Mouse (Mus musculus) layer of hippocampus, adult 11-12 months (tissue): ENCODE results near the gene Gm1113.
A peak's percentile ranks its signal among the peaks of the same experiment; 100 is the strongest.

Experiments used
- DNase-seq: peaks from one replicate; pipeline ENCODE4 v3.0.0; 2022; ENCODE audit warnings: low spot score

Gene Gm1113

DNA sequence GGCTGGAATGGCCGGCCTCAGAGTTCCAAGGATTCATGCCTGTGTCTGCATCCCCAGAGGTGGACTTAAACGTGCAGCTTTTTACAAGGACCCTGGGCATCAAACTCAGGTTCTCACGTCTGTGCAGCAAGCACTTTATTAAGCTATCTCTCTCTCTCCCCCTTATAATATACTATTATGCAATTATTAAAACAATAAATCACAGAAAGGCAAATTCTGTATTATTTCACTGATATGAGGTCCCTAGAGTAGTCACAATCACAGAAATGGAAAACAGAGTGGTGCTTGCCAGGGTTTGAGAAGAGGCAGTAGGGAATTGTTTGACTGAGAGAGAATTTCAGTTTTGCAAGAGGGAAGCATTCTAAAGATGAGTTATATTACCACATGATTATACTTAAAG, 11.1 kb upstream of the Gm1113 start:
- DNase-seq = no peak

DNA sequence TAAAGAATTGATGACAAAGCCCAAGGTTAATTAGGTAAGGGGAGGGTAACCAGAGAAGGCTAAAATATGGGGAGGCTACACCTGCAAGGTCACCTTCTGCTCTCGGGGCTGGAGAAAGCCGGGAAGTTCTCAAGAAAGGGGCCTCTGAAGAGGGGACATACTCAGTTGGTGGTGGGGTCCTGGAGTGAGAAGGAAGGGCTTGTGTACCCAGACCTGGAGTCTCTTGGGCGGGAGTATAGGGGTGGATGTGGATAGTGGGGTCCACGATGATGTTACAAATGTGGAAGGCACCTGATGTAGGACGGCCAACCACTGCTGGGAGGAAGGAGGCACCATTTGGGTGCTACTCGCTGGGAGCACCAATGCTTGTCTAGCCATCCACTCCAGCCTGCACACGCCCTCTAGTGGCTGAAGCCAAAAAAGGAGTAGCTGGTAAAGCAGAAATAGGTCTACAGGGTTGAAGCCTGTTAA, 5.9 kb upstream of the Gm1113 start:
- DNase-seq = peak; percentile 86

DNA sequence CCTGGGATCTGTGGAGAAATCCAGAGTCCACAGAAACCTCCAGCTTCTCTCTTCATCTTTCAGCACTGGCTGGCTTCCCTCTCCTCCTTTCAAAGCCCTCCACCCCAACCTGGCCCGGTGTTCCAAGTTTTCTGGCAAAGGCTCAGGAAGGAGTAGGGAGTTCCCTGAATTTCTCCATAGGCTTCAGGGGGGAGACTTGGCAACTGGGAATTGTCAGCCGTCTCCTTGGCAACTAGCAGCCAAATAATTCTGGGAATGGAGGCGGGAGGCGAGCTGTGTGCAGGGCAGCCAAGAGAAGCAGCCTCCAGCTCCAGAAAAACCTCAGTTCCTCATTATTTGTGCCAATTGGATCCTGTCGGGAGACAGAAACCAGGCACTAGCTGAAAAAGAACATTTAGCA, 5.5 kb upstream of the Gm1113 start:
- DNase-seq = peak; percentile 60

DNA sequence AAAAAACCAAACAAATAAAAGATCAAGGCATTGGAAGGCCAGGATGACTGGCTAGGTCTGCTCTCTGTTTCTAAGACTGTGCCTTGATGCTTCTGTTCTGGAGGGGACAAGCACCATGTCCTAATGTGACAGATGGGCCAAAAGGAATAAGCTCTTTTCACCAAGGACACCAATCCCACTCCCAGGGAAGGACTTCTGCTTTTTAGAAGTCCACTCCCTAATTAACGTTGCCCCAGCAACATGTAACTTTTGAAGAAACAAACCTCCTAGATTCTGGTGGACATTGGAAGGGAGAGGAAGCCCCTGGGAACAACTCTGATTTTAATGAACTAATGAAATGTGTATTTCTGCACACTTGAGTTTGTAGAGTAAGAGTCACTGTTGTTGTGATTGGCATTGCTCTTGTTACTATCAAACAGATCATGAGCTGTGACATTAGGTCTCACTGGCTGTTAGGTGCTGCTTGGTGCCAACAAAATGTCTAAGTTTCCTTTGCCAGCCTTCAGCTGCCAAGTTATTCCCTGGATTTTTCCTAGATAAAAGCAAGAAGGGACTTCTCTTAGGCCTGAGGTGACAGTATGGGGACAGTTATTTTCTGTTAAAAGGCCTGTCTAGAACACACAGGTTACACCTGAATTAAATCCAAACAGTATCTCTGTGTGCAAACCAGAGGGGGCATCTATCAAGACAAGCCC, 4.9 kb upstream of the Gm1113 start:
- no peak for DNase-seq

DNA sequence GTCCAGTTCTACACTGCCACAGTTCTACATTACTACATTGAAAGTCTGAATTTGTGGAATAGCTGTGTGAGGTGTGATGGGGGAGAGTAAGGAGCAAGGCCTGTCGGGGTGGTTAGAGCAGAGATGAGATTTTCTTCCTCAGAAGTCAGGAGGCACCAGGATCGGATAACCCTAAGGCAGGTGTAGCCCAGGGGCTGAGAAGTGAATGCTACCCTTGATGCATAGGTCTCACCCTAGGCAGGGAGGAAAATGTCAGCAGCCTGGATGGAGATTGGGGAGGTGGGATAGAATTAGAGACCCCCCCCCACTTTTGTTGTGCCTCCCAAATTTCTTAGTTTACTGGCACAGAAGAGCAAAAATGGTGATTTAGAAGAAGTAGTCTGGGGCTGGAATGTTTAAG, 4.2 kb upstream of the Gm1113 start:
- DNase-seq = no peak

DNA sequence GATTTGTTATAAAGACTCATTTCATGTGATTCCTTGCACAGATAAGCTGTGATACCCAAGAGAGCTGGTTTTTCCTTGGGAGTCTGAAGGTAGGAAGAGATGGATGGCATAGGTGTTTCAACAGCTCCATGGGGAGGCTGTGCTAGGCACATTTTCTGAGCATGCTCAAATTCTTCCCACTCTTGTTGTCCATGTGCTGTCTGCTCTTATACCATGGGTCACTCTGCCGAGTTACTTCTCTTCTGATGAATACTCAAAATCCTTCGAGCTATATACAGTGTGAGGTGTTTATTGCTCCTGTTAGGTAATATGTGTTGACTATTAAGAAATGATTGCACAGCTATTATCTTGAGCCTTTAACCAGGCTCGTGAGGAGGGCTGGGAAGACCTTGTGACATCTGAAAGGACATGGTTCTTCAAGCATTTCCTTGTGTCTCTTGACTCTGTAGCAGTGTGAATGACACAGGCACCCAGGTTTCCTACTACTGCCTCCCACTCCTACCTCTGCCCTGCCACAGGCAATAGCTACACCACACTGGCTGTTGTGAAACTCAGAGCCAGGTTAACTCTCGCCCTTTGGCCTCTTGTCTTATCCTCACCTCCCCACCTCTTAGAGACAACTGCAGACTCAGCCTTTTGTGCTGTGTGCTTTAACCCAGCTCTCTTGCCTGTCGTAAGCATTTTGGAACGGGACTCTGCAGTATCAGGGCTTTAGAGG, 2.7 kb upstream of the Gm1113 start:
- DNase-seq = no peak

DNA sequence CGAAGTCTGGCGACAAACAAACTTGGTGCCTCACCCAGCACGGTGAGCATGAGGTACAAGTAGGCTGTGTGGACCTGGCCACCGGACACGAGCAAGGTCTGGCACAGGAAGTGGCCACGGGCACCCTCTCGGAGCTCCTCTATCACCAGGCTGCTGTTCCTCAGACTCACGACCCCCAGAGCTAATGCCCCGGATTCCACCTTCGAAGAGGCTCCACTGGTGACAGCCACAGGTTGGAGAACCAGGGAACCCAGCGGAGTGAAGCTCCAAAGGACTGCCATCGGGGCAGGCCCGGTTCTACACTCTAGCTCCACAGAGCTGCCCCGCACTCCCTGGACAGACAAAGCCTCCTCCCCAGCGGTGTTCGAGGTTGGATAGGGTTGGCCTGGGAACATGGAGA, 1.4 kb downstream of the Gm1113 start:
- DNase-seq = no peak

DNA sequence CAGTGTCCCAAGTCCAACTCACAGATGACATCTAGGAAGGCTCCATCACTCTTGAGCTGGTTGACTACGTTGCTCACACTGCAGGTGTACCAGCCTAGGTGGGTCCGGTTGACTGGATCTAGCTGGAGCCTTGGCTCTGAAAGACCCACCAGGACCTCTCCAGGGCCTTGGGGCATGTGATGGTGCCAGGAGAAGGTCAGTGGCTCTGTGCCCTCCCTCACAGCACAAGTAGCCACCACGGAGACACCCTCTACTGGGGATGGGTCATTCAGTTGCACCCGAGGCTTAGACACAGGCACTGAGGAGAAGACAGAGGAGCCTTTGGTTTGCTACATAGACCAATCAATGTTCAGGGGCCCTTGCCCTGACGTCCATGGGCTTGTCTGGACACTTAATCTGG, 1.9 kb downstream of the Gm1113 start:
- no peak for DNase-seq

DNA sequence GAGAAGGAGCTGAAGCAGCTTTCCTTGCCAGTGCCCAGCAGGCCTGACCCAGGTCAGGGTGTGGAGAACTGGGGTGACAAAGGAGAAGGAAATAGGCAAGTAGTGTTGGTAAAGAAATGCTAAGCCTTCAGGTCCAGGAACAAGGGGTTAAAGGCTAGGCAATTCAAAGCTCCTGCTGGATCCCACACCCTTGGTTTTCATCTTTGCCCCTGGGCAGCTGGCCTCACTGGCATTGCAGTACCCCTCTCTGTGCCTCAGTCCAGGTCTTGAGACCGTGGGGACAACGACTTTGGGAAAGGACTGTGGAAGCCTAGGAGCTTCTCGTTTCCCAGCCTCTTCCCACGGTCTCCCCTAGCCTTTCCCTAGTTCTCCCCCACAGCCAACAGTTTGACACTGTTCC, 4.2 kb downstream of the Gm1113 start:
- no peak for DNase-seq

DNA sequence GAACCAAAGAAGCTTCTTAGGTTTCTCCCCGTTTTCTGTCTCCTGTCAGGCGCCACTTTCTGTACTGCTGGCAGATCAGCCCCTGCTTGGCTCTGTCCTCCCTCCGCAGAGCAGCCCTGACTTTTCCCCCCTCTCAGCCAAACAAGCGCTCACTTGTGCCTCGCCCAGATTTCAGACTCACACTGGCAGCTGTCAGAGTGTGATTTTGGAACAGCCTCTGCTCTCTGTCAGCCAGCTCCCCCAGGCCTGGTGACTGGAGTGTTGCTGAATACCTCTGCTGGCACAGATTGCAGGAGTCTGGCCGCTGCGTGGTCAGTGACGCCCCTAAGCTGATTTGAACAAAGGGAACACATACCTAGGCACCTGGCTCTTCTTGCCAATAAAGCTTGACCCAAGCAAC, 9.8 kb downstream of the Gm1113 start:
- peak; percentile 58 for DNase-seq

DNA sequence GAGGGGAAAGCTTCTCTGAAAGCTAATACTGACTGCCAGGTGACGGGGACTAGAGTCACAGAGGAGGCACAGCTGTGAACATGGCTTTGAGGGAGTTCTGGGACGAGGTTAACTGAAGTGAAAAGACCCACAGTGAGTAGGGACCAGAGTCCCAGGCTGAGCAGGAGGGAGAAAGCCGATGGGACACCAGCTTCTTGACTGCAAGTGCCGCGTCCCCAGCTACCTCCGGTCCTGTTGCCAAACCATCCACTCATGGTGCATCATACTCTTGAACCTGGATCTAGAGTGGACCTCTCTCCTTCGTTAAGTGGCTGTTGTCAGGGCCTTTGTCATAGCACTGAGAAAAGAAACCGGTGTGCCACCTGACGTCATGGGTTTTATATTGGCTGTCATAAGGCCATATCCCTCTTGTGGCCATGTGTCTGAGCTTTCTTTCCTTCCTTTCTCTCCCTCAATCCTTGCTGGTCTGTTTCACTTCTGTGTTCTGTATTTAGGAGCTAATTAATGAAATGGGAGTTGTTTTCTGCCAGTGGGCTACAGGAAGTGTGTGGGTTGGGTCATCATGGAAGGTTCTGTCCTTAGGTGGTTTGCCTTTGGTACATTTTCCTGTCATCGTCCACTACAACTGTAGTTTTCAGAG, 15.6 kb downstream of the Gm1113 start:
- no peak for DNase-seq

DNA sequence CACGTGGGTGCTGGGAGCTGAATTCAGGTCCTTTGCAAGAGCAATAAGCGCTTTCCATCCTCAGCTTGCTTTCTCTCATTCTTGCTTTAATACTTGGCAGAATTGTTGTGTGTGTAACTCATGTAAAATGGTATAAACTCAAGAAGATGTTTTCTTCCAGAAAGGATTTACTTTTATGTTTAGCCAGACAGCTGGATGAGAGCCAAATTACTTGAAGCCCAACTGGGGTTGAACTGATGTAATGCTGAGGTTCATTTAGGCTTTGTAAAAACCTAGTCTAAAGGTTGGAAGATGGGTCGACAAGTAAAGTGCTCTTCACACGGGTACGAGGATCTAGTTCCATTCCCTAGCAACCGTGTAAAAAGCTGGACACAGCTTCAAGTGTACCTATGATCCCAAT, 18.1 kb downstream of the Gm1113 start:
- DNase-seq = no peak

DNA sequence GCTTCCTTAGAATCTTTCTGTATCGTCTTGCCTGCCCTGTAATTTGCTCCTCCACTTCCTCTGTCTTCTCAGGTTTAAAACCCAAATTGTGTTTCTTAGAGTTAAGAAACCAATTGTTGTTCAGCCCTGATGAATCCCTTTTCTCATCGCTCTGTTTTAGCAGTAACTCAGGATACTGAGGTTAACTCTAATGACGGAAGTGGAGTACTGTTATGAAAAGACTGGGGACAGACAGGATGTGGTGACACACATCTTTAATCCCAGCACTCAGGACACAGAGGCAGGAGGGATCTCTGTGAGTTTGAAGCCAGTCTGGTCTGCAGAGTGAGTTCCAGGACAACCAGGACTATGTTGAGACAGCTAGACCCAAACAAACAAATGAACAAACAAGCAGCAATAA, 22.6 kb downstream of the Gm1113 start:
- no peak for DNase-seq

DNA sequence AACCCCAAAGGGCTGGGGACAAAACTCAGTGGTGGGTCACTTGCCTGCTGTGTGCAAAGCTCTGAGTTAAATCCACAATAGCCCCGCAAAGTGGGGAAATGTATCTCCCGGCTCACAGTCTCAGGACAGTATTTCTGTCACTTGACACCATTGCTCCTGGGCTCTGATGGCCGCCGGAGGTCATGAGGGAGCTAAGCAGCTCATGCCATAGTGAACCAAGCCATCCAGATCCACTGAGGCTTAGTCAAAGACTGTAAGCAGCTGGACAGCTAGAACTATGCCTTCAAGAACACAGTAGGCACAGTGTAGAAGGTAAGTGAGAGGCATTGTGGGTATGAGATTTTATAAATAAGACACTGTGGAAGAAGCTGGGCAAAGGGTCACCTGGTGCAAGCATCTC, 23.1 kb downstream of the Gm1113 start:
- DNase-seq = no peak

DNA sequence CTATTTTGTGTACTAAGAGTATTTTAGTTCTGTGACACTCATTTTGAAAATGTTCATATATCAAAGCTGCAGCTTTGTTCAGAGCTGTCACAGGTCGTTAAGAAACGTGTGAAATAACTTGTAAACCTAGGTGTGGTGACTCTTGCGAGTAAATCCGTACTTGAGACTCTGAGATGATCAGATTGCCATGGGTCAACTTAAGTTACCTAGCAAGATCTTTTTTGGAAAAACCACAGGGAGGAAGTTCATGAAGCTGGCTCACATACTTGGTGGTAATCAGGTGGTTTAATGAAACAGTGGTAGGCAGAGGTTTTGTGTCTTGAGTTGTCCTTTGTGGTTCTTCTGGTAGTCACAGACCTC, 24.4 kb downstream of the Gm1113 start:
- no peak for DNase-seq

DNA sequence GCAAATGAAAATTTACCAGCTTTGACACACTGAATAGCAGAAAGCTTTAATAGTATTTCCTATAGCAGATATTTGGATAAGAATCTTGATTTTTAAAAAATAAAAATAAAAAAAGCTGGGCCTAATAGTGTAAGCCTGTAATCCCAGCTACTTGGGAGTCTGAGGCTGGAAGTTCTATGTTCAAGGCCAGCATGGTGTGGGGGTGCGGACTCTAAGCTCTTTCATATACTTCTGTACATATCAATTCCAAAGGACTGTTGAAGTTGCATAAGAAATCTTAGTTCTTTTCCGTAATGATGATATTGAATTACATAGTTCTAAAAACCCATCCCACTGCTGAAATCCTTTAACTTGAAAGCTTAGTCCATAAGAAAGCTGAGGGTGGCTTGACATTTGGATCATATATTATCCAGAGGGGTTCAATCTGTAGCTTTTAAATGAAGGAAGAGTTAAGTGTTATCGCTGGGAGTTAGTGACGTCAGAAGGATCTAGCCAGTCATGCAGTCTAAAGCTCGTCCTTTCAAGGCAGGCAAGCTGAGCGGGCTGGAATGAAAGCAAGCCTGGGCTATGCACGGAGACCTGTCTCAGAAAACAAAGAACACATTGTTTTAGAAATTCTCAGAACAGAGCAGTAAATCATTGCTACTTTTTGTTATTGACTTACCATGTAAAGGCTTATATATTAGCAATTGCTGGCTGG, 24.9 kb downstream of the Gm1113 start:
- DNase-seq = no peak

DNA sequence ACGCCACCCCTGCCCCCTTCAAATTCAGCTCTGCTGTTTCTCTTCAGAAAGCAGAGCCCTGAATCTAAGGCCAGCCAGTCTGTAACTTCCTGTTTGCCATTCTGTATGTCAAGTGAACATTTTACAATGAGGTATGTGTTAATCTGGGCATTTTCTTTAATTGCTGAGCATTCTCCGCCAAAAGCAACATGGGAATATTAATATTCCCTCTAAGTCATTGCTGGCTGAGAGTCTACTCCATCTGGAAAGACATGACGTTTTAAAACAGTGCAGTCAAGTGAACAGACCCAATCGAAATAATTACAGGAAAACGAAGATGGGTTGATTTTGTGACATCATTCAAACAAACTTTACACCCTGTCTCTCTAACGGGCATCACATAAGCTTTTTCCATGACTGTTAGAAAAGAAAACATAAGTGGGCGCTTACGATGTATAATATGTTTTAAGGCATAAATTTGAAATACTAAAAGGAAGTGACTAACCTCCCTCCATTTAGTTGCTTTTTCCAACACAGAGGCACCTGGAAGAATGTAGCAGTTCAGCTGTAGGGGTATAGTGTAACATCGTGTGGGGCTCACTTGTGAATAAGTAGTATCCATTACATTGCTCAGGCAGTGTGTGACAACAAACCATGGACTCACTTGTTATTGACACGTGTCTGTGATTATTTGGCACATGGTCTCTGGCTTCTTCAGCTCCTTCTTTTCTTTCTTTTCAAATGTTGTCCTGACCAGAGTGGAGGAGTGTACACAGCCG, 26.8 kb downstream of the Gm1113 start:
- DNase-seq = no peak

DNA sequence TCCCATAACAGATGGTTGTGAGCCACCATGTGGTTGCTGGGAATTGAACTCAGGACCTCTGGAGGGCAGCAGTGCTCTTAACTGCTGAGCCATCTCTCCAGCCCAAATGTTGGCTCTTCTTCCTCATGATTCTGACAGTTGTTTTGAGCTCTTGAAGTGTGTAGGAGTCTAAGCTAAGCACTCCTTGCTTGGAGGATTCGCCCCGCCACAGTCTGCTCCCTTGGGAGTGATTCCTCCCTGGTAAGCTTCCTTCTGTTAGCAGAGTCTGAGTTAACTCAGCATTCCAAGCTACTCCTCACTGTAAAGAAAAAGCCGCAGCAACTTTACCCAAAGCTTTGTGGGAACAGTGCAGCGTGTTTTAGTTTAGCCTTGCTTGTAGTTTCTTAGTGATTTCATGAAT, 29.6 kb downstream of the Gm1113 start:
- DNase-seq = peak; percentile 21

DNA sequence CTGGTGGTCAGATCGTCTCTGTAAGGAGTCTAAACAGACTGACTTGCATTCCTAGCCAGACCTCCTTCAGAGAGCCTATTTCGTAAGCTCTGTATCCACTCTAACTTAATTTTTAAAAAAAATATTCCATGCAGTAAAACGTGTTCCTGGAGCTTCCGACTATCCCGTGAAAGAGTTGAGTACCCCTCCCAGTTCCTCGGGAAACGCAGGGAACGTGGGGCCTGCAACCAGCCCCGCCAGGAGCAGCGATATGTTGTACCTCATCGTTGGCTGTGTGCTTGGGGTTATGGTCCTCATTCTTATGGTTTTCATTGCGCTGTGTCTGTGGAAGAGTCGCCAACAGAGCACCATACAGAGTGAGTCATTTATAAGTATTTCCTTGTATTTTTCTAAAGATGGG, 31.5 kb downstream of the Gm1113 start:
- DNase-seq = no peak

DNA sequence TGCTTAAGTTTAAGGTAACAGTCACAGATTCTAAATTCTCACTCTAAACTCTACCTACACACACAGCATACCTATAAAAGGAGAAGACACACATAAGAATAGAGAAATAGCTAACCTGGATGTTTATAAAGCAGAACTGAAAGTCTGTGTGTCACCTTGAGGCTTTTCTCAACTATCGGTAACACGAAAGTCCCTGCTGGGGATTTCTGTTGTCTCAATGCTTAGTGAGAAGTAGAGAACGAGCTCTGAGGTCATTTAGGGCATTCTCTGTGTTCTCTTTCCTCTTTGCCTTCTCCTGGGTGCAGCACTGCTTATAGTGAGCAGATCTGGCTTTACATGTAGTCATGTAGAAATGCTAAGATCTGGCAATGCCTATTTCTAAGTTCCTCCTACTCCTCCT, 34.1 kb downstream of the Gm1113 start:
- no peak for DNase-seq

DNA sequence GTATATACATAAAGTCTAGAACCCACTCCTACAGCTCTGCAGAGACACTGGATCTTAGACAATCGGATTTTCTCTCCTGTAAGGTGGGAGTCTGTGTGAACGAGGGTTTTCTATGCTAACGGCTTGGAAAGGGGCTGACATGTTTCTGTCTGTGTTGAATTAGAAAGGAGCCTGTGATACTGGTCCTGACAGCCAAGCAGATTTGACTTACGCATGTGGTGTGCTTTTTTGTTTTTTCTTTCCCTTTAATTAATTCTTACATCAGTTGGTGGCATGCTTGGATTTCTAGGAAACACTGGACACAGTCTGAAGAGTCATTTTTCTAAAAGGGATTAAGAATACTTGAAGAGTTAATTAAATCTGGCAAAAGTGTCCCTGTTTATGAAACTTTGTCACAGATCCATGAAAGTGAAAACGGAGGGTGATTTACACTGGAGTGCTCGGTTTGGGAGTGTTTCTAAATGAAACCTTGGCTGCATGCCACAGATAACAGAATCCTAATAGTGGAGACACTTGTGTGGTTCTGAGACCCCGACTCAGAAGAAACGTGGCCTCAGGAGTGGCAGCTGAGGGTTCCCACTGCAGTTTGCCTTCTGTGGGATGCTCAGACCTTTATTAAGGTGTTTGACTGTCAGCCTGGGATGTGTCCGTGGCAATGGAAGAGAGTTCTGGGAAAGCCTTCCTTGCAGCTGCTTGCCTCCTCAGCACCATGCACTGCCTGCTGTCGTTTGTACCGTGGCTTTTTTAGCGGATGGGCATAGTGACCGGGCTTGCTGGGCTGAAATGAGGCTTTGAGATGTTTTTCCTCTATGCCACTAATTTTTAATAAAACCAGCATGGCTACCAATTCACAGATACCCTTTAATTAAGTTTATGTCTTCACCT, 35.8 kb downstream of the Gm1113 start:
- DNase-seq = no peak
